Mouse (Mus musculus): Measurements from ENCODE around the gene Slc16a13.

- TF ChIP-seq CTCF (IDR thresholded peaks at IDR 0.05; ENCODE audit: borderline replicate concordance, control insufficient read depth, extremely low read depth, insufficient read depth, low read length, poor library complexity) (no peak), POLR2A (IDR thresholded peaks at IDR 0.05; ENCODE audit: control insufficient read depth, extremely low read depth, insufficient read depth, low read length, poor library complexity) (no peak)
Observed at GRCm38 (mm10) chr11:70234497-70234896, 13.6 kb upstream of the Slc16a13 start.

Data from thymus, adult 2 months (tissue).